Mouse (Mus musculus): ENCODE measurements at regions not wholly inside any gene's neighbourhood (a gene's known extent, or its start where the extent isn't known, plus 50 kb on each side); places are given as distances from the start of the nearest gene placed in this dataset.

DNA sequence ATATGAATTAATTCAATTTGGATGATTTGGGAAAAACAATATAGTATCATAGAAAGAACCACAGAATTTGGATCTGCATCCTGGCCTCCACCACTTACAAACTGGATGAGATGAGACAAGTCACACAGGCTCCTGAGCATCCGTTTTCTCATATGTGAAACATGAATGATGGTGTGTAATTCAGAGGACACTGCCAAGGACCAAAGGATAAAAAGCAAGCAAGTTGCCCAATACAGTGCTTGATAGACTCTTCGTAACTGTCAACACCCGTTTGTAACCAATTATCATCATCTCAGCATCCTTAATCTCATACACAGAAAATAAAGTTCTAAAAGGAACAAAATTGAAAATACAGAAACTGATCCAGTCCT is 305.8 kb downstream of the Fam49a start:
- no peak for DNase-seq (ENCODE audit: low spot score)

DNA sequence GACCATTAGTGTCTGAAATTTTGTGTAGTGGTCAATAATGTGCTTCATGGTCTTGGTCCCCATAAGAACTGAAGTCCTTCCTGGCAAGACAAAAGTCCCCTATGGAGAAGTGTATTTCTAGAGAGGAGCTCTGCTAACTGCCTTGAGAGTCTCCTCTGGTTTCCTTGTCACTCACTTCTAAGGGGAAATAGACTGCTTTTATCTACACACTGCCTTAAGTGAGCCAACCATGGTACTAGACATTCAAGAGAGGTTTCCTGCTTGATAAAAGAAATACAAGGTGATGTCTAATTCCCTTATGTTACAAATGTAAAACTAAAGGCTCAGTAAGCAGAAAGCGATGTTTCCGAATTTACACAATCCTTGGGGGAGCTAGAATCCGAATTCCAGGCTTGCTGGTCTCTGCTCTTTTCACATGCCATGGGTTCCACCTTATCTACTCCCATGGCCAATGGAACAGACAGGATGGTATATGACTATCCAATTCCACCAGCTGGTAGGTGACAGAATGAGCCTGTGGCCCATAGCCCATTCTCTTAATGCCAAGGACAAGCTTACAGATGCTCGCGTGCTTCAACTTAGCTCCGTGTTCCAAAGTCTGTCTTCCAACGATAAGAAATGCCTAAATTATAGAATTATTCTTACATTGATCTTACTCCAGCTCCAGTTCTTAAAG is 305.3 kb downstream of the Fam49a start:
- DNase-seq (ENCODE audit: low spot score) = no peak

DNA sequence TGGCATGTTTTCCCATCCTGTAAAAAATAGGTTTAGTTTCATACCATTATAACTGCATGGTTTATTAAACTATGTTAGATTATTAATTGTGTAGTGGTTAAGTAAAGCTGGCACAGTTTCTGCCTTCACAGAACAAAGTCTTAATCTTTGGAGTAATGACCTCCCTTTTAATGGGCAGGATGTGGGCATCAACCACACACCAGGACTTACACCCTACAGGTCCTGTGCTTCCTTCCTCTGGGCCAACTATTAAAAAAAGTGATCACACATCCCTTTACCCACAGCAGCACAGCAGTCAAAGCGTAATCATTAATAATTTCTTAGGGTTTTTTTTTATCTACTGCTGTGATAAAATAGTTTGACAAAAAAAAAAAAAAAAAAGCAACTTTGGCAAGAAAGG is 300.3 kb downstream of the Fam49a start:
- DNase-seq (ENCODE audit: low spot score) = no peak

DNA sequence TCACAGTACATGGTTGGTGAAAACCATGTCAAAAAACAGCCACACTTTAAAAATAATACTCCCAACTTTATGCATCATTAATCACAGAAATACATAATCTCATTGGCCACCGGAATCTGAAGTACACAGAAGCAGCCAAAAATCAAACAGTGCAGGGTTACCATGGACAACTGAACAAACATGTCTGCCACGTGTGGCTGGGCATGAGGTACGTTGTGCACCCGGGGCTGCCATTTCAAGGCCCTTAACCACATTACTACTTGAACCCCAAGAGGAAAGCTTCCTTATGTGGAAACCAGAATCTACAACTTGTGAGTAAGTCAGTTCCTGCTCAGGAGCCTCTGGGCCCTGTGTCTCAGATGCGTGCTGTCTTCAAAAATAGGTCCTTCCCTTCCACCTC is 289.9 kb downstream of the Fam49a start:
- DNase-seq (ENCODE audit: low spot score) = no peak

DNA sequence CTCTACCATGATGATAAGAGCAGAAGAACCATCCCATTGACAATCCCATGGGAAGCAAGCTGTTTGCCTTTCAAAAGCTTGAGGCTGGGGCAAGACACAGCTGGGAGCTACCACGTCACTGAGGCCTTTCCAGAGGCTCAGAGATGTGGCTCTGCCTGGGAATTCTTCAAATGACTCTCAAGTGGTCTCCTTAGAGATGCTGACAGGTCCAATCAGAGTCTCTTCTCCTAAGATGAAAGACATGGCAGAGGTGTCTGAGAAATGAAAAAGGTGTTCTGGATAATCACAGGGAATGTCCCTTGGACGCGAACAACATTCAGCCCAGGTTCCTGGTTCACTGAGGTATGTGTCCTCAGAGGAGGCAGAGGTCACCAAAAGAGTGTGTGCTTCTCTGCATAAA is 287.7 kb downstream of the Fam49a start:
- DNase-seq (ENCODE audit: low spot score) = no peak

DNA sequence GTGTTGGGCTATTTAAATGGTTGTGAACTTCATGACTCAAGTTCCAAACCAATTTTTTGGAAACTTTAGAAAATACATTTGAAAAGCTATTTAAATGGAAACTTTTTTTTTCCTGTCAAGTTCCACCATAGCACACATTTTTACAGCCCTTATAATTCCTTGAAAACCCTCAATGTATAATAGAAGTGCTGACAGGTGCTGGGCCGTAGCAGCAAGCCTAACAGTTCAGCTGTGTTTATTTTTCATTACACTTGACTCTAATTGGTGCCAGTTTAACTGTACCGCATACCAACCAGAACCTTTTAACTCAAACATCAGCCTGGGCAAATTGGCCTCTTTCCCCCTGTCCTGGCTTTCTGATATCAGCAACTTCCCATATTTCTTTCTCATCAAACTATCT is 286.7 kb downstream of the Fam49a start:
- DNase-seq (ENCODE audit: low spot score) = no peak

DNA sequence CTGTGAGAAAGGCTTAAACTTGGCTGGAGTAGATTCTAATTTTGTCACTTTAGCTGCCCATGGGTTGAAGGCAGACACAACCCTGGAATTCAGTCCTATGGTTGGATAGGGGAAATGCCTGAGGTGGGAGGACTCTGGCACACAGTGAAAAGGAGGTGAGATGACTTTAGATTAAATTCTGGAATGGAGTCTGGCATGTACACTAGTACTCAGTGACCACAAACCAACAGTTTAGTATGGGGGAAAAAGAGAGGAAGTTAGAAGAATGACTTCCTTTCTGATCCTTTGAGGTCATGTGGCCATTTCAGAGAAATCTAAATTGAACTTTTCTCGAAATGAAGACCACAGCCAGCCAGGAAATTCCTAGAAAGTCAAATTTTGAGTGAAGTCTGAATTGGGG is 285.5 kb downstream of the Fam49a start:
- no peak for DNase-seq (ENCODE audit: low spot score)

DNA sequence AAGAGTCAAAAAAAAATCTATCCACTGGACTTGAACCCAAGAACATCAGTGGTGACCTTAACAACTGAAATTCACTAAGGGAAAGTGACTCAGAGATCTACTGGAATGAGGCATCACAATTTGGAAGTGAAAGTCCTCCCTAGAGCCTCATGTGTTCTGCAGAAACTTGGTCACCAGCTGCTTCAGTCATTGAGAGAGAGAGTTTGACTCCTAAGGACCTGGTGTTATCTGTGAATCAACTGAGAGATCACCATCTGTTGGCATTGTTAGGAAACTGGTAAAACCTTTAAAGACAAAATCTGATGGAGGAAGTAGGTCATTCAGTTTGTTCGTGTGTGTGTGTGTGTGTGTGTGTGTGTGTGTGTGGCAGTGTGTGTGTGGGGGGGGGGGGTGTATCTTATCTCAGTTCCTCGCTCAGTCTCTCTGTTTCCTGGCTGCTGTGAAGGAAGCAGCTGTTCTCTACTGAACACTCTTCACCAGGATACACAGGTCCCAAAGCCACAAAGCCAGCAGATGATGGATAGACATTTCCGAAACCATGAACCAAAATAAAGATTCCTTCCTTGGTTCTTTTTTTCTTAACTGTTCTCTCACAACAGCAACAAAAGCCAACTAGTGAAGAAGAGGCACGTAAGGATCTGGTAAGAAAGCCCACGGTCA is 284.6 kb downstream of the Fam49a start:
- no peak for DNase-seq (ENCODE audit: low spot score)

DNA sequence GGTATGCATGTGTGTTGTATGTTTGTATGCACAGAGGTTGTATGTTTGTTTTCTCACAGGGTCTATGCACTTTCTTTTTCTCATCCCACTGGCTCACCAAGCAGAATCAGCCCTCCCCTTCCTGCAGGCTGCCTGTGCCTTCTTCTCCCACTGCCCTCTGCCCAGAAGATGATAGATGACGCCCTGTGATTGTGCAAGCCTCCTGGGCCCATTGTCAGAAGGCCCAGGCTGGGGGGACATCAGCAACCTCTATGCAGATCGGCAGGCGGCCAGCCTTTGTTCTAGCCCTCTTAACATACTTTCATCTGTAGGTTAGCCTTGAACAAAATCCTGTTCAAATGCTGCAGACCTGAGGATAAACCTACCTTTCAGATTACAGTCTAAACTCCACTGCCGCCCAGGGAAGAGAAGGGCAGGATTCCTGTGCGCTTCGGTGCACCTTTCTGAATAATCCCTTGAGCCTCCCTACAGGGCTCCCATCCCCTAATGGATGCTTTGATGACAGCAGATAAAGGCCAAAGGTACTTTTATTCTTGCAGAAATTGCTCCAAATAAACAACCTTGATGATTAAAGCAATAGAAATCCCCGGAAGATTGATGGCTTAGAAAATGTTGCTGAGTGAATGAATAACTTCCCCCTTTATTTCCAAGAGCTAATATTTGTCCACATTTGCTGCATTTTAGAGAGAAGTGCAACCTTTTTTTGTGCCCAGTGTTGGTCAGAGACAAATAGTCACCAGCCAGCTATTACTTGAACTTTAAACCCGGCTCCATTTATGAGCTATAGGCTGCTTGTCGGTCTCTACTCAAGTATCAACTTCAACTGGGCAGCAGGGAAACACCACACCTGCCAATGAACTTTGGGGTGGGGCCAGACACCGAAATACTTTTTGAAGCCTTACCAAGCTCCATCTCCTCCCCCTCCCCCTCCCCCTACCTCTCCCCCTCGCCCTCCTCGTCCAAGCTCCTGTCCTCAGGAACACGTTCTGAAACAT is 279.4 kb downstream of the Fam49a start:
- no peak for DNase-seq (ENCODE audit: low spot score)

DNA sequence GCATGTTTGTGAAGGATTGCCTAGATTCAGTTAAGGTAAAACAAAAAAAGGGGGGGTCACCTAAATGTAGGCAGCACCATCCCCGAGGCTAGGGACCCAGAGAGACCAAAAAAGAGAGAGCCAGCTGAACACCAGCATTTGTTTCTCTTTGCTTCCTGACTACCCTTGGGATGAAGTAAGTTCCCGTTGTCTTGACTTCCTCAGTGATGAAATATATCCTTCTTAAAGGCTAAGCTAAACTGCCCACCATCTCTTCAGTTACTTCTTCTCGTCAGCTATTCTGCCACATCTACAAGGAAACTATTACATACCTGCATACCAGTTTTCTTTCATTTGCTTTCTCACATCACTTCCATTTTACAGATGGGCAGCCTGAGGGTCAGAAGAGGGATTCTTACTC is 277.4 kb downstream of the Fam49a start:
- DNase-seq (ENCODE audit: low spot score) = no peak

DNA sequence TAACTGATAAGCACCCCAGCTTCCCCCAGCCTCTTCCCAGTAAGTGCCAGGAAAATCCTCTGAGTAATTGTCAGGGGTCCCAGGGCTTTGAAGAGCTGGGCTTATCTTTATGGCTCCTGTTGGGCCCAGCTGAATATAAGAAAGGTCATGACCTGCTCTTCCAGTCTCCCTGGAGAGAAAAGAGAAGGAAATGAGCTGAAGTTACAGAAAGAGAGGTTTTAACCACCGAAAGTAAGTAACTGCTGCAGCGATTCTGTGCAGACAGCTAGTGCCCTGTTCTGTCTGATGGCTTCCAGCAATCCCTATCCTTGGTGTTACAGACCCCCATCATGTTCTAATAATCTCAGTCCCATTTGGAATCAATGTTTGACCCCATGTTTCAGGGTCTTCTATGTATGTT is 272.8 kb downstream of the Fam49a start:
- DNase-seq (ENCODE audit: low spot score) = no peak

DNA sequence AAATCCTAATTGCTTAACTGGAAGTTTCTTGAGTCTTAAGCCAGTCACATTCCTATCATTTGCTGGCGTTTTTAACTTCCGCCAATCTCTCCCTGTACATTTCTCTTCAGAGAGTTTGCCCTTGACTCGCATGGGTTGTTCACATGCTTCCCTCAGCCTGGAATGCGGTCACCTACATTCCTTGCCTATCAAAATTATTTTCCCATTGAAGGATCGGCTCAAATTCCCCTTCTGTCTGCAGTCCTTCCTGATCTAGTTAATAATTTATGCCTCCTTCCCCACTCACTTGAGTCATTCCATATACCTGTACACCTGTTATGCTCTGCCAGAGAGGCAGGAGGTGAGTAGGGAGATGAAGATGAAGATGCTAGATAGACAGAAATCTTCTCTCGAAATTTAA is 268.9 kb downstream of the Fam49a start:
- DNase-seq (ENCODE audit: low spot score) = no peak

DNA sequence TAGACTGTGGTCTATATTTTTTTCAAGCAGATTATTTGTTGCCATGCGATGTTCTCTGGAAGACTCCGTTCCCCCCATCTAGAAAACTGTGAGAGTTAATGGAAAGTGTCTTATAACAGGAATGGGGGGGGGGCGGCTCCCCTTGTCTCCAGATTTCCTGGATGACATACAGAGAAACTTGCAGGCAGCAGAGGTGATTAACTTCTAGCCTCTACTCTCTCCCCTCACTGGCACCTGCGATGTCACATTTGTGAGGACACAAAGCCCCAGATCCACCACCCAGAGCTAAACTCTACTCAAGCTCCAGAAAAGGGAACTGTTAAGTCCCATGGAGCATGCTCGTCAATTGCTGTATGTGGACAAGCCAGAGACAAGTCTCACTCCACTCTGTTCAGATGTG is 267.6 kb downstream of the Fam49a start:
- no peak for DNase-seq (ENCODE audit: low spot score)

DNA sequence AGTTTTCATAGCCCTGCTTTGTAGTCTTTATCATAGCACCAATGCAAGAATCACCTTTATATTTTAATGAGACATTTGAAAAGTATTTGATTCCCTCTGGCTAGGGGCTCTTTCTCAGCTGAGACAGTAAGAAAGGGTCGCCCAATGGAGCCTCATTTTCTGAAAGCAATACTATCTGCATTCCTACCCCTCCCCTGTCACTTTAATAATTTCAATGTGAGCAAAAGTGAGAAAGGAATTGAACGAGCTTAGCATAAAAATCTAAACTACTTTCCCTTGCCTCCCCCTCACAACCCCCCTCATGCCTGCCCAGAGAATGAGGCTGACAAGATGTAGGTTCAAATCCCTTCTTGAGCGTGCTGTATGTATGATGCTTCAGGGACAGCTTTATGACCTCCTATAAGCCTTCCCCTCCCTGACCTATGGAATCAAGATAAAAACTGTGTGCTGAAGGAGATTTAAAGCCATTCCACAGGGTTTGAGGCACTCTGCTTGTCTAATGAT is 266.6 kb downstream of the Fam49a start:
- no peak for DNase-seq (ENCODE audit: low spot score)

DNA sequence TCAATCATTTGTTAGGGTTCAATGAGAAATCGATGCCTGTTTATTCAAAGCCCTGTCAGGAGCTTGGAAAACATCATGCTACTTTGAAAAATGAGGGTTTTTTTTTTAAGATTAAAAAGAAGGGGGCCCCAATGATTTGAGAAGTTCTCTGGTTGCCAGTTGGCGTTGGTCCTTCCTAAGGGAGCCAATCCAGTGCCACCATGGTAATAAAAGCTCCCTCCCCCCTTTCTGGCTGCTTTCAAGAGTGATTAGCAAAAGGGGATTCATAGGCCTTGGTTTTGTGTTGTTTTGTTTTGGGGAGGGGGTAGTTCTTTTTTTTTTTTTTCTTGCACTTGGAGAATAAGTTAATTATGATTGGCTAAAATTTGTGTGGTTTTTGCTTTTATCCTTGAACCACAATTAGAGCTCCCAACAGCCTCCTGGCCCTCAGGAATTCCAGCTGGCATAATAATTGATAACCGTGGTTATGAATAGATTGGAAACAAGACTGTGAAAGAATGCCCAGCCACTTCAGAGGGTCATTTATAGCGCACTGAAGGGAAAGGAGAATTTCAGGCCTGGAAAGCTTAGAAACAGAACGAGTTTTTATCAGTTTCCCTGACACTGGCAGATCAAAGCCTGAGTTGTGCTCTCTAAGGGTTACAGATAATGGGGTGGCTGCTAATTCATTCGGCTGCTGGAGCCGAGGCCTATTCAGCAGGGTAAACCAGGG is 266.0 kb downstream of the Fam49a start:
- peak; percentile 21 for DNase-seq (ENCODE audit: low spot score)

DNA sequence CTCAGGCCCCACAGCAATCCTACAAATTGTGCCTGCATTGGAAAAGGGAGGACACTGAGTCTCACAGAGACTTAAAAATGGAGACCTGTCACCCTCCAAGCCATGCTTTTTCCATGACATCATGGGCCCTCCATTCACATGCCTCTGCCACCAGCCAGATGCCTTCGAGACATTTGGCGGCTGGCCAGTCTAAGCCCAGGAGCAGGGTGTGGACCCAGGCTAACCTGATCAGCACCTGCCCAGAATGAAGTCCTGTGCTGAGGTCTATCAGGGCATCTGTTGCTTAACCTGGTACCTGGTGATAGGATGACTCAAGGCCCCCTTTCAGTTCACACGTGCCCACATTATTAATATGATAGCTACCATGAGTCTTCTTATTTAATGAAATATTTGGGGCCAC is 265.4 kb downstream of the Fam49a start:
- DNase-seq (ENCODE audit: low spot score) = peak; percentile 57

DNA sequence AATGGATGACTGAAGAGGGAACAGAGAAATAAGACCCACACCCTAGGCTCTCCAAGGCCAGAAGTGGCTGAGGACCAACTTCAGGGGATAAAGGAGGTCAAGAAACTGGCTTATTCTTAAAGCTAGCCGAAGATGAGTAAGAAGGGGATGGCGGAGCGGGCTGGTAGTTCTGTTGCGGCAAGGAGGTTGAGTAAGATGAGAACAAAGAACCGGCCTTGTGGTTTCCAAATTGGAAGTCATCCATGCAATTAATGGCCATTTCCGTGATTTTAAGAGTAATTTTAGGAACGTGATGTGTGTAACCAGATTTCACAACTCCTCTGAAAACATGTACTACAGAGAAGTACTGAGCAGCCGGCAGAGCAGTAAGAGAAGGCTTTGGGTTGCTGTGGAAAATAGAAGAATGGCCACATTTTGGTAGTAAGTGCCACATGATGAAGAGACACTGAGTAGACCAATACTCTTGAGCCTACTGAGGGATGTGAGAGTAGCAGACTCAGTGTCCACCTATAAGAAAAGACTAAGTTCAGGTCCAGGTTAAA is 258.4 kb downstream of the Fam49a start:
- no peak for DNase-seq (ENCODE audit: low spot score)

DNA sequence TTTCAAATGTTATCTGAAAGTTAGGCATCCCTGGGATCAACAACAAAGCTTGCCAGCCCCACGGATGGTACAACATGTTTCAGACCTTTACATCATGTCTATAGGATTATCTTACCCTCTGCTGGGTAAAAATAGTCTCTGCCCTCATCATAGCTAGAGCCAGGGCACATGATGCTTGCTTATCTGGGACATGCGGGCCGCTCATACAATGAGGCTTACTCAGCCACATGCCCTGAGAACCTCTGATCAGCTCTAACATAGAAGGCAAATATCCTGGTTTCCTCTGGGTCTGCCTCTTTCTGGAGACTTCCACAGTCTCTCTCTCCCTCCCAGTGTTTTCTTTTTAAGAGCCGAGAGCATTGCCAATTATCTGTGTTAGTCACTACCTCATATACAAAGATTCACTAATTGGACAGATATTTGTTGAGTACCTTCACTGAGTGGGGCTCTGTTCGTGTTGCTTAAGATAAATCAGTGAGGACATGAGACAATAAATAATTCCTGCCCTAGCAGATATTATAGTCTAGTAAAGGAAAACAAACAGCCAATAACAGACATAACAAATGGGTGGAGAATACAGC is 256.6 kb downstream of the Fam49a start:
- DNase-seq (ENCODE audit: low spot score) = no peak

DNA sequence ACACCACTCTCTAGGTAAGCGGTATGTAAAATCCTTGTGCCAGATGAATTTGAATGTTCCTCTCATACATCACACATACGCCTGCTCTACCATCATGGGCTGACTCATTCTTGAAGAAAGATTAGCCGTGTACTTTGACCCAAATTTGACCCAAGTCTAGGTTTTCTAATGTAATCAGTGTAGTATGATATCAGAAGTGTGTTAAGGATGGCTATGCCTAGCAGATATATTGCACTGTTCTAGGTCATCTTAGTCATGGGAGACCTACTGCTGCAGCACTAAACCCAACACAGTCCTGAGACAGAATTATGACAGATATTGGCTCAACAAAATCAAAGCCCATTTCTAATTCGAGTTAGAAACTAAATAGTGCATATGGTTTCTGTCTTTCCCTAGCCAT is 255.1 kb downstream of the Fam49a start:
- no peak for DNase-seq (ENCODE audit: low spot score)

DNA sequence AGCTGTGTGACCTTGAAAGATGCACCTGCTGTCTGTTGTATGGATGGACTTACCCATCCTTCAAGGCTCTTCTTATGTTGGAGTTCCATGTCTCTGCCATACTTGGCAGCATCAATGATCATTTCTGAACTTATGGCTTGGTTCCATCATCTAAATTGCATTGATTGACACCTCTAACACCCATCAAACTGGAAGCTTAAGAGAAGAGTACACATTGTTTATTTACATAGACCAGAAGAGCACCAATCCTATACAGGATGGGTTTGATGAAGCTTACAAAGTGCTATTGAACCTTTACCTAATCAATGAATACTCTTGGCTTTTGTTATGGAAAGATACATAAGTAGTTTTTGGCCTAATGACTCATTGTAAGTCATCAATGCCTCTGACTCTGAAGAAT is 248.8 kb downstream of the Fam49a start:
- no peak for DNase-seq (ENCODE audit: low spot score)

Measured in heart, adult 8-10 months (tissue).